In genomic region chr6:97457210-97457609, GRCm38 (mm10) we compare ENCODE assay signal across 8 mouse cellular contexts.
A peak's percentile ranks its signal among the peaks of the same experiment; 100 is the strongest.
DNase-seq lines count a peak whose midpoint lies in the region; ATAC-seq and TF ChIP-seq lines count a peak whose summit lies in the region.

No protein-coding gene starts in this region.

- 4% methylated on average over 2 of the region's 2 CpGs for WGBS in bone marrow, adult 2 months
- WGBS in hindbrain, embryonic 16.5 days: 49% methylated on average over 2 of the region's 2 CpGs
- WGBS in cerebellum, adult 2 months: 0% methylated on average over 2 of the region's 2 CpGs

- no peak overlapping the region for H3K9ac ChIP-seq in hindbrain, embryonic 16.5 days (ENCODE audit: low read depth, low read length)

- intact Hi-C loops in heart, postnatal 14 days (cut with DNase I): loop anchor here (2.0 to 5.0 kb wide), 2 partner anchors 50 to 64 kb away; no protein-coding TSS in a partner anchor

- H3K4me2 ChIP-seq in hindbrain, embryonic 16.5 days (ENCODE audit: low read length): no peak overlapping the region

- no peak for TF ChIP-seq CTCF in bone marrow, adult 2 months (IDR thresholded peaks at IDR 0.05; ENCODE audit: control insufficient read depth, insufficient read depth, low read length)
- TF ChIP-seq CTCF in cerebellum, adult 2 months (IDR thresholded peaks at IDR 0.05; ENCODE audit: borderline replicate concordance, insufficient read depth, low read depth, low read length): no peak

- peak overlapping the region; percentile 35; the same call in 1 of the 2 replicates for H3K27ac ChIP-seq in bone marrow, adult 2 months (ENCODE audit: control insufficient read depth, insufficient read depth, low read depth, low read length, poor library complexity)
- no peak overlapping the region for H3K27ac ChIP-seq in hindbrain, embryonic 16.5 days (ENCODE audit: low read depth, low read length)
- no peak overlapping the region for H3K27ac ChIP-seq in cerebellum, adult 2 months (ENCODE audit: insufficient read depth, low read length)

- TF ChIP-seq POLR2A in bone marrow, adult 2 months (IDR thresholded peaks at IDR 0.05; ENCODE audit: borderline replicate concordance, control insufficient read depth, low read depth, low read length): no peak
- TF ChIP-seq POLR2A in cerebellum, adult 2 months (IDR thresholded peaks at IDR 0.05; ENCODE audit: borderline replicate concordance, insufficient read depth, low read length): no peak

- H3K27me3 ChIP-seq in hindbrain, embryonic 16.5 days (replicated peaks; ENCODE audit: control insufficient read depth, insufficient read depth, low read length): no peaks in the 10 kb centered on the region
- no peaks in the 10 kb centered on the region for H3K27me3 ChIP-seq in cerebellum, adult 2 months (ENCODE audit: control insufficient read depth, insufficient read depth, low read length)

- DNase-seq in heart, adult 11 months: peak; percentile 96
- DNase-seq in heart, postnatal 14 days: no peak
- DNase-seq in lung, postnatal 36 days: peak; percentile 61
- no peak for DNase-seq in cerebellum, adult 2 months
- no peak for DNase-seq in ovary, postnatal 14 days (ENCODE audit: low spot score)
- no peak for DNase-seq in yolk sac, embryonic 10.5 days (ENCODE audit: low spot score)

- H3K9me3 ChIP-seq in hindbrain, embryonic 16.5 days (ENCODE audit: control insufficient read depth, low read length): no peaks in the 10 kb centered on the region

- no peaks in the 10 kb centered on the region for H3K36me3 ChIP-seq in hindbrain, embryonic 16.5 days (ENCODE audit: control insufficient read depth, insufficient read depth, low read length)

- peak; percentile 48 for ATAC-seq in hindbrain, embryonic 16.5 days

- no peak overlapping the region for H3K4me3 ChIP-seq in bone marrow, adult 2 months (replicated peaks; ENCODE audit: control insufficient read depth, low read depth, low read length)
- no peak overlapping the region for H3K4me3 ChIP-seq in hindbrain, embryonic 16.5 days (ENCODE audit: low read length)
- no peak overlapping the region for H3K4me3 ChIP-seq in cerebellum, adult 2 months (replicated peaks; ENCODE audit: insufficient read depth, low read depth, low read length)

- H3K4me1 ChIP-seq in bone marrow, adult 2 months (ENCODE audit: control insufficient read depth, insufficient read depth, low read length): peaks cover 7% of the 10 kb centered on the region
- H3K4me1 ChIP-seq in hindbrain, embryonic 16.5 days (ENCODE audit: control insufficient read depth, insufficient read depth, low read depth, low read length): peaks cover 8% of the 10 kb centered on the region
- H3K4me1 ChIP-seq in cerebellum, adult 2 months (ENCODE audit: control insufficient read depth, insufficient read depth, low read length): peaks cover 2% of the 10 kb centered on the region; the same call in 1 of the 2 replicates

Comparison
In these comparisons a context has a peak if more than half of its experiments do, and no peak if none do; other contexts are left out.
1. DNase-seq: peak in heart, adult 11 months (single experiment) and lung, postnatal 36 days (single experiment); none in heart, postnatal 14 days (0 of 2), cerebellum, adult 2 months (0 of 2), ovary, postnatal 14 days (single experiment) and yolk sac, embryonic 10.5 days (single experiment).